Comparison of ENCODE assay signal across 26 mouse cellular contexts in genomic region chrX:35990508-35991095, GRCm38 (mm10).
DNase-seq lines count a peak whose midpoint lies in the region; ATAC-seq and TF ChIP-seq lines count a peak whose summit lies in the region.
"Had no signal": no experiment of that assay in that cellular context is flagged by ENCODE, and none has a peak within 500 bp of the region (broad histone marks: within the 10 kb centered on the region; RNA-seq: fewer than 3 reads in every experiment).

No protein-coding gene starts in this region.

- H3K4me2 ChIP-seq in forebrain, embryonic 14.5 days (ENCODE audit: low read length) = no peak overlapping the region
- no peak overlapping the region for H3K4me2 ChIP-seq in forebrain, embryonic 16.5 days (ENCODE audit: low read length)
- H3K4me2 ChIP-seq in kidney, postnatal 0 days (ENCODE audit: low read length) = no peak overlapping the region
- H3K4me2 ChIP-seq in hindbrain, embryonic 16.5 days (ENCODE audit: low read length) = no peak overlapping the region
- H3K4me2 ChIP-seq in midbrain, postnatal 0 days (ENCODE audit: low read depth, low read length, poor library complexity, severe bottlenecking) = no peak overlapping the region
- H3K4me2 ChIP-seq: embryonic facial prominence, embryonic 13.5 days; forebrain, embryonic 12.5 days; intestine, embryonic 15.5 days; limb, embryonic 15.5 days; lung, embryonic 14.5 days had no signal

- H3K4me3 ChIP-seq in forebrain, embryonic 14.5 days (ENCODE audit: low read depth, low read length) = no peak overlapping the region
- H3K4me3 ChIP-seq in forebrain, embryonic 16.5 days (replicated peaks; ENCODE audit: low read length) = no peak overlapping the region
- H3K4me3 ChIP-seq in kidney, postnatal 0 days (replicated peaks; ENCODE audit: low read depth, low read length) = no peak overlapping the region
- no peak overlapping the region for H3K4me3 ChIP-seq in hindbrain, embryonic 16.5 days (ENCODE audit: low read length)
- H3K4me3 ChIP-seq in midbrain, postnatal 0 days (ENCODE audit: low read depth, low read length) = no peak overlapping the region
- H3K4me3 ChIP-seq: embryonic facial prominence, embryonic 13.5 days; erythroblast, embryonic 14.5 days; forebrain, embryonic 12.5 days; gastrocnemius, adult 2 months; intestine, embryonic 15.5 days; limb, embryonic 15.5 days had no signal

- no peak overlapping the region for H3K27ac ChIP-seq in forebrain, embryonic 14.5 days (ENCODE audit: low read depth, low read length)
- no peak overlapping the region for H3K27ac ChIP-seq in forebrain, embryonic 16.5 days (ENCODE audit: low read length)
- H3K27ac ChIP-seq in kidney, postnatal 0 days = no peak overlapping the region
- no peak overlapping the region for H3K27ac ChIP-seq in hindbrain, embryonic 16.5 days (ENCODE audit: low read depth, low read length)
- no peak overlapping the region for H3K27ac ChIP-seq in midbrain, postnatal 0 days (ENCODE audit: low read depth, low read length)
- H3K27ac ChIP-seq: embryonic facial prominence, embryonic 13.5 days; forebrain, embryonic 12.5 days; gastrocnemius, adult 2 months; intestine, embryonic 15.5 days; limb, embryonic 15.5 days; liver, embryonic 14.5 days had no signal

- H3K9ac ChIP-seq in forebrain, embryonic 14.5 days (ENCODE audit: low read length) = no peak overlapping the region
- no peak overlapping the region for H3K9ac ChIP-seq in forebrain, embryonic 16.5 days (replicated peaks; ENCODE audit: low read depth, low read length)
- no peak overlapping the region for H3K9ac ChIP-seq in kidney, postnatal 0 days (ENCODE audit: low read depth, low read length)
- no peak overlapping the region for H3K9ac ChIP-seq in hindbrain, embryonic 16.5 days (ENCODE audit: low read depth, low read length)
- H3K9ac ChIP-seq in midbrain, postnatal 0 days (replicated peaks; ENCODE audit: low read length, poor library complexity, severe bottlenecking) = no peak overlapping the region
- H3K9ac ChIP-seq: embryonic facial prominence, embryonic 13.5 days; forebrain, embryonic 12.5 days; intestine, embryonic 15.5 days; limb, embryonic 15.5 days; liver, embryonic 14.5 days; lung, embryonic 14.5 days had no signal

- no peak for TF ChIP-seq CTCF in kidney, postnatal 0 days (IDR thresholded peaks at IDR 0.05; ENCODE audit: low read depth)
- no peak for TF ChIP-seq CTCF in midbrain, postnatal 0 days (IDR thresholded peaks at IDR 0.05)

- no peaks in the 10 kb centered on the region for H3K36me3 ChIP-seq in forebrain, embryonic 14.5 days (ENCODE audit: control insufficient read depth, insufficient read depth, low read length)
- no peaks in the 10 kb centered on the region; the same call in 1 of the 2 replicates for H3K36me3 ChIP-seq in forebrain, embryonic 16.5 days (ENCODE audit: control insufficient read depth, insufficient read depth)
- no peaks in the 10 kb centered on the region for H3K36me3 ChIP-seq in kidney, postnatal 0 days (ENCODE audit: insufficient read depth, low read length)
- no peaks in the 10 kb centered on the region for H3K36me3 ChIP-seq in hindbrain, embryonic 16.5 days (ENCODE audit: control insufficient read depth, insufficient read depth, low read length)
- no peaks in the 10 kb centered on the region for H3K36me3 ChIP-seq in midbrain, postnatal 0 days (ENCODE audit: insufficient read depth, low read length)
- H3K36me3 ChIP-seq: embryonic facial prominence, embryonic 13.5 days; forebrain, embryonic 12.5 days; G1E; intestine, embryonic 15.5 days; limb, embryonic 15.5 days had no signal

- no peaks in the 10 kb centered on the region for H3K27me3 ChIP-seq in forebrain, embryonic 14.5 days (replicated peaks; ENCODE audit: control insufficient read depth, insufficient read depth, low read length)
- H3K27me3 ChIP-seq in forebrain, embryonic 16.5 days (replicated peaks; ENCODE audit: control insufficient read depth, insufficient read depth, low read length) = no peaks in the 10 kb centered on the region
- H3K27me3 ChIP-seq in kidney, postnatal 0 days (ENCODE audit: insufficient read depth, low read length) = no peaks in the 10 kb centered on the region
- no peaks in the 10 kb centered on the region for H3K27me3 ChIP-seq in hindbrain, embryonic 16.5 days (replicated peaks; ENCODE audit: control insufficient read depth, insufficient read depth, low read length)
- no peaks in the 10 kb centered on the region for H3K27me3 ChIP-seq in midbrain, postnatal 0 days (ENCODE audit: insufficient read depth, low read length)
- H3K27me3 ChIP-seq: CH12.LX; embryonic facial prominence, embryonic 13.5 days; forebrain, embryonic 12.5 days; intestine, embryonic 15.5 days; limb, embryonic 15.5 days had no signal

- ATAC-seq in forebrain, embryonic 14.5 days = no peak
- no peak for ATAC-seq in forebrain, embryonic 16.5 days
- no peak for ATAC-seq in kidney, postnatal 0 days (replicated peaks; ENCODE audit: low FRiP score, low read depth)
- peak; percentile 73 for ATAC-seq in hindbrain, embryonic 16.5 days
- ATAC-seq in midbrain, postnatal 0 days (ENCODE audit: low FRiP score) = no peak; the same call in 1 of the 2 replicates
- ATAC-seq: intestine, embryonic 15.5 days; Patski had no signal

- no peaks in the 10 kb centered on the region for H3K9me3 ChIP-seq in forebrain, embryonic 14.5 days (replicated peaks; ENCODE audit: control insufficient read depth, low read length)
- no peaks in the 10 kb centered on the region for H3K9me3 ChIP-seq in forebrain, embryonic 16.5 days (ENCODE audit: control insufficient read depth, low read length)
- H3K9me3 ChIP-seq in kidney, postnatal 0 days (replicated peaks; ENCODE audit: low read length) = no peaks in the 10 kb centered on the region
- no peaks in the 10 kb centered on the region for H3K9me3 ChIP-seq in hindbrain, embryonic 16.5 days (ENCODE audit: control insufficient read depth, low read length)
- H3K9me3 ChIP-seq in midbrain, postnatal 0 days (ENCODE audit: low read length) = no peaks in the 10 kb centered on the region
- H3K9me3 ChIP-seq: embryonic facial prominence, embryonic 13.5 days; forebrain, embryonic 12.5 days; G1E; intestine, embryonic 15.5 days; limb, embryonic 15.5 days had no signal

- DNase-seq in forebrain, embryonic 14.5 days (ENCODE audit: low spot score) = peak; percentile 10
- DNase-seq in kidney, postnatal 0 days (ENCODE audit: low spot score) = peak; percentile 3
- no peak for DNase-seq in kidney, adult 8-10 months
- DNase-seq in midbrain, postnatal 0 days (ENCODE audit: low spot score) = peak; percentile 54
- no peak for DNase-seq in spleen, adult 12 weeks (ENCODE audit: low spot score)
- DNase-seq: adrenal gland, adult 2 months; B cell, adult 2 months; embryo, embryonic 11 days; gastrocnemius, adult 2 months; heart, postnatal 4 days; kidney, adult 9 months; kidney, postnatal 4 days; left cerebral cortex, postnatal 4 days; lung, embryonic 14.5 days; thymus, postnatal 14 days had no signal

- WGBS in forebrain, embryonic 14.5 days = 76% methylated on average over 5 of the region's 5 CpGs
- 61% methylated on average over 5 of the region's 5 CpGs for WGBS in forebrain, embryonic 16.5 days
- WGBS in kidney, postnatal 0 days = 64% methylated on average over 5 of the region's 5 CpGs
- 67% methylated on average over 5 of the region's 5 CpGs for WGBS in hindbrain, embryonic 16.5 days
- 59% methylated on average over 5 of the region's 5 CpGs for WGBS in midbrain, postnatal 0 days

- H3K4me1 ChIP-seq in forebrain, embryonic 14.5 days (ENCODE audit: control insufficient read depth, insufficient read depth, low read length) = no peaks in the 10 kb centered on the region
- no peaks in the 10 kb centered on the region for H3K4me1 ChIP-seq in forebrain, embryonic 16.5 days (replicated peaks; ENCODE audit: control insufficient read depth, insufficient read depth, low read length)
- H3K4me1 ChIP-seq in kidney, postnatal 0 days (replicated peaks; ENCODE audit: insufficient read depth, low read length) = no peaks in the 10 kb centered on the region
- no peaks in the 10 kb centered on the region for H3K4me1 ChIP-seq in hindbrain, embryonic 16.5 days (ENCODE audit: control insufficient read depth, insufficient read depth, low read depth, low read length)
- no peaks in the 10 kb centered on the region for H3K4me1 ChIP-seq in midbrain, postnatal 0 days (ENCODE audit: insufficient read depth, low read length)
- H3K4me1 ChIP-seq: embryonic facial prominence, embryonic 13.5 days; forebrain, embryonic 12.5 days; intestine, embryonic 15.5 days; limb, embryonic 15.5 days had no signal

Comparison
In these comparisons a context has a peak if more than half of its experiments do, and no peak if none do; other contexts are left out.
1. DNase-seq: peak in forebrain, embryonic 14.5 days (single experiment), kidney, postnatal 0 days (single experiment) and midbrain, postnatal 0 days (single experiment); none in kidney, adult 8-10 months (0 of 2) and spleen, adult 12 weeks (single experiment).